Mouse (Mus musculus) MEL (cell line): ENCODE data around the gene C130026I21Rik. TPM values are rescaled to one million over a fixed set of nuclear protein-coding genes. Genes with fewer than 3 reads are reported as not detected.
"Not testable (repeated sequence)": the region's sequence is repeated elsewhere in the genome, so short reads cannot be mapped to it uniquely, and the experiment has no call there.

ENCODE experiments used
- DNase-seq: peaks from one replicate; pipeline ENCODE4 v3.0.0; 2011; ENCODE audit warnings: low read depth, low spot score
- H3K27ac ChIP-seq: 2 replicates; pipeline ENCODE4 v1.5.1; 2012; ENCODE audit warnings: low read depth, mild to moderate bottlenecking, control low read depth, low read length, moderate library complexity; ENCODE audit not compliant: control insufficient read depth
- H3K27me3 ChIP-seq, 2 experiments: fragments of 150-350 bp in 1 of 2; sonication (generic) in 1 of 2; 2 replicates each; pipeline ENCODE4 v1.6.1; 2012; ENCODE audit warnings: low read length in 2 of 2, mild to moderate bottlenecking in 2 of 2, improper control_type of control experiment in 1 of 2, moderate library complexity in 1 of 2; ENCODE audit not compliant: insufficient read depth in 2 of 2, control insufficient read depth in 1 of 2
- H3K36me3 ChIP-seq, 2 experiments: 2 replicates each; pipeline ENCODE4 v1.6.1; 2012 to 2014; ENCODE audit warnings: low read length in 2 of 2, improper control_type of control experiment in 1 of 2, inconsistent platforms in 1 of 2, mild to moderate bottlenecking in 1 of 2; ENCODE audit not compliant: insufficient read depth in 2 of 2, control insufficient read depth in 1 of 2
- H3K4me1 ChIP-seq, 2 experiments: fragments of 150-350 bp in 1 of 2; sonication (generic) in 1 of 2; 2 replicates each; pipeline ENCODE4 v1.6.1; 2012; ENCODE audit warnings: low read length in 2 of 2, improper control_type of control experiment in 1 of 2, mild to moderate bottlenecking in 1 of 2; ENCODE audit not compliant: insufficient read depth in 2 of 2, control insufficient read depth in 1 of 2
- H3K4me3 ChIP-seq, 2 experiments: fragments of 150-350 bp in 1 of 2; sonication (generic) in 1 of 2; 2 replicates each; pipeline ENCODE4 v1.5.1; 2012; ENCODE audit warnings: low read depth in 2 of 2, low read length in 2 of 2, mild to moderate bottlenecking in 2 of 2, moderate library complexity in 2 of 2, control low read depth in 1 of 2, improper control_type of control experiment in 1 of 2; ENCODE audit not compliant: control insufficient read depth in 1 of 2, insufficient read depth in 1 of 2
- H3K79me2 ChIP-seq: 2 replicates; pipeline ENCODE4 v1.6.1; 2012; ENCODE audit warnings: mild to moderate bottlenecking, low read length, moderate library complexity; ENCODE audit not compliant: control insufficient read depth, poor library complexity, insufficient read depth
- H3K9ac ChIP-seq: 2 replicates; pipeline ENCODE4 v1.6.1; 2012; ENCODE audit warnings: low read depth, mild to moderate bottlenecking, control low read depth, low read length, moderate library complexity; ENCODE audit not compliant: control insufficient read depth, poor library complexity, severe bottlenecking
- H3K9me3 ChIP-seq: fragments of 150-350 bp; sonication (generic); replicated peaks from 2 replicates; pipeline ENCODE4 v1.6.1; 2012; ENCODE audit warnings: mild to moderate bottlenecking, low read length, improper control_type of control experiment, moderate library complexity; ENCODE audit not compliant: insufficient read depth
- polyA plus RNA-seq, 2 experiments: library from polyadenylated mRNA; stranded (reverse) in 1 of 2; unstranded in 1 of 2; fragments of >175 nt in 1 of 2; fragments of >200 nt in 1 of 2; gene quantifications; 2 replicates each; pipeline versions ENCODE4 v1.2.1 to v1.2.4; 2012; ENCODE audit warnings: low replicate concordance in 2 of 2, low read depth in 1 of 2; ENCODE audit not compliant: insufficient read length in 2 of 2, insufficient read depth in 1 of 2, missing spikeins in 1 of 2
- total RNA-seq: library from RNA; depleted of rRNA; stranded (reverse); fragments of 300-350 nt; gene quantifications from 2 replicates; pipeline ENCODE4 v1.2.3, GENCODE M21; 2012

C130026I21Rik gene
- total and polyA plus RNA-seq, 3 experiments = 1.5 to 2.2 TPM; not detected in 1

- not testable (repeated sequence) for H3K27ac ChIP-seq, H3K4me1 ChIP-seq, H3K9ac ChIP-seq, H3K4me3 ChIP-seq, H3K36me3 ChIP-seq, H3K79me2 ChIP-seq, H3K9me3 ChIP-seq, DNase-seq, H3K27me3 ChIP-seq
These were observed 170.5 kb downstream of the C130026I21Rik start, which contains the start of gene Gm10553 for GRCm38 (mm10) chr1:85099864-85100263. Gene Gm10553 (plus strand): TSS chr1:85100164.

- not testable (repeated sequence) for H3K9ac ChIP-seq, H3K79me2 ChIP-seq, H3K27ac ChIP-seq, H3K9me3 ChIP-seq, H3K27me3 ChIP-seq, H3K36me3 ChIP-seq, H3K4me1 ChIP-seq, H3K4me3 ChIP-seq, DNase-seq
These were observed 171.3 kb downstream of the C130026I21Rik start for GRCm38 (mm10) chr1:85099081-85099480.

DNA sequence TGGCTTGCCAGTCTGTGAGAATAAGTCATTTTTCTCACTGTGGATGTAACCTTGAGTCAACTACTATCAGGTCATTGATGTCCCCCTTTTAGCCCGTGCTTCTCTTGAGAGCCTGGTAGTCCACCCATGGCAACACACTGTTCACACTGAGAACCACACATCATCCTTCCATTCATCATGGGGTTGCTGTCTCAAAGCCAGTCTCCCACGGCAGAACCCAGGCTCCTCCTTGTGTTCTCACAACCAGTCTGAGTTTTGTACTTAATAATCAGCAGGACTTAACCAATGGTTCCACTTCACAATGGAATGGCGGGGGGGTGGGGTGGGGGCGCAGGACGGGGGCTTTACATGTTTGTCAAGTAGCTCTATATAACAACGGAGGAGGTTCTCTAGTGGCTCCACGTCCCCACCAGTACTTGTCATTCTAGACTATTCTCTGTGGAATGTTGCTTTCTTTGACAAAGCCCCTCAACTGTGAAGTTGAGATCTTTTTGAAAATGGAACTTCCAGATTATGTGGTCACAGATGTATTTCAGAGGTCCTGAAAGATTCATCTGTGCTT lies 177.3 kb downstream of the C130026I21Rik start:
- not testable (repeated sequence) for H3K79me2 ChIP-seq, H3K36me3 ChIP-seq, H3K9me3 ChIP-seq, H3K4me3 ChIP-seq, H3K27ac ChIP-seq, H3K9ac ChIP-seq, H3K4me1 ChIP-seq, DNase-seq, H3K27me3 ChIP-seq

DNA sequence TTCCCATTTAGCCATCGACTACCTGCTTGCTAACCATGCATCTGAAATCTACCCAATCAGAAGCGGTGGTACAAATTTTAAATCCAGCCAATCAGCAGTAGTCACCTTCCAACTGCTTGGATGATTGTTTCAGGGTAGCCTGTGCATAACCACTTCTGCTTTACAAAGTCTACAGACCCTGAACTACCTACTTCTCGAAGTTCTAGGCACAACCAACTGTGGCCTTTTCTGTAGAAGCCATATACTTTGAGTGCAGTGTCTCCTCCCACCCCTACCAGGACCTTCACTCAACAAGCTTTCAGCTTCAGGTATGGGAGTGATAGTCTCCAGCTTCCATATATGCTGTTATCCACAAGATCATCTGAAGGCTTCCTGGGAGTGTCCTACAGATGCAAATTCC lies 178.2 kb downstream of the C130026I21Rik start:
- H3K4me3 ChIP-seq, H3K36me3 ChIP-seq, H3K4me1 ChIP-seq, H3K27me3 ChIP-seq, DNase-seq, H3K27ac ChIP-seq, H3K79me2 ChIP-seq, H3K9ac ChIP-seq, H3K9me3 ChIP-seq: not testable (repeated sequence)

- not testable (repeated sequence) for H3K4me3 ChIP-seq, H3K9ac ChIP-seq, H3K79me2 ChIP-seq, DNase-seq, H3K9me3 ChIP-seq, H3K27ac ChIP-seq, H3K36me3 ChIP-seq, H3K4me1 ChIP-seq, H3K27me3 ChIP-seq
These were observed 184.2 kb downstream of the C130026I21Rik start for GRCm38 (mm10) chr1:85086211-85086610.

- not testable (repeated sequence) for H3K9me3 ChIP-seq, H3K9ac ChIP-seq, DNase-seq, H3K79me2 ChIP-seq, H3K4me3 ChIP-seq, H3K4me1 ChIP-seq, H3K27ac ChIP-seq, H3K27me3 ChIP-seq, H3K36me3 ChIP-seq
These were observed 185.6 kb downstream of the C130026I21Rik start for GRCm38 (mm10) chr1:85084803-85085202.

DNA sequence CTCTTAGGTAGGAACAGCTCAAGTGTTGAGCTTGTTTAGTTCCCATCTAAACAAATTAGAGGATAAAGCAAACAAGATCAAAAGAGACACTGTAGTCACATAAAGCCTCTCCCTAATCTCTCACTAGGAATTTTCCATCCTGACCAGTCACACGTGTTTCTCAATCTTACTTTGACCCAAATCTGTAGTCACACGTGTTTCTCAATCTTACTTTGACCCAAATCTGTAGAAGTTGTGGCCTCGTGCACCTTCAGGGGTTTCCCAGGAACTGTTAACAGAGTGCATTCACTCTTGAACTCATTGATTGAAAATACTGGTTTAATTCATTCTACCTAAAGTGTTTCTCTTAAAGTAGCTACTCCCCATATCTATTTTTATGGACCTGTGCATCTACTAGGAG lies 197.3 kb downstream of the C130026I21Rik start:
- not testable (repeated sequence) for H3K79me2 ChIP-seq, H3K9me3 ChIP-seq, DNase-seq, H3K36me3 ChIP-seq, H3K4me3 ChIP-seq, H3K9ac ChIP-seq, H3K27ac ChIP-seq, H3K27me3 ChIP-seq, H3K4me1 ChIP-seq
